Mouse (Mus musculus) brain, adult 10 weeks (tissue): ENCODE results near the gene Ahdc1. TPM values are rescaled to one million over a fixed set of nuclear protein-coding genes. Genes with fewer than 3 reads are reported as not detected.

Source experiments
- polyA plus RNA-seq: library from polyadenylated mRNA; stranded (reverse); fragments of 350-450 nt; fragmentation: Illumina TruSeq; extraction: RNeasy Lipid Tissue Mini Kit (QIAGEN cat#74804); gene quantifications from one replicate; pipeline ENCODE4 v1.2.3, GENCODE M21; 2015; ENCODE audit warnings: low read depth, low replicate concordance

The Ahdc1 gene
- 23.2 TPM for polyA plus RNA-seq

DNA sequence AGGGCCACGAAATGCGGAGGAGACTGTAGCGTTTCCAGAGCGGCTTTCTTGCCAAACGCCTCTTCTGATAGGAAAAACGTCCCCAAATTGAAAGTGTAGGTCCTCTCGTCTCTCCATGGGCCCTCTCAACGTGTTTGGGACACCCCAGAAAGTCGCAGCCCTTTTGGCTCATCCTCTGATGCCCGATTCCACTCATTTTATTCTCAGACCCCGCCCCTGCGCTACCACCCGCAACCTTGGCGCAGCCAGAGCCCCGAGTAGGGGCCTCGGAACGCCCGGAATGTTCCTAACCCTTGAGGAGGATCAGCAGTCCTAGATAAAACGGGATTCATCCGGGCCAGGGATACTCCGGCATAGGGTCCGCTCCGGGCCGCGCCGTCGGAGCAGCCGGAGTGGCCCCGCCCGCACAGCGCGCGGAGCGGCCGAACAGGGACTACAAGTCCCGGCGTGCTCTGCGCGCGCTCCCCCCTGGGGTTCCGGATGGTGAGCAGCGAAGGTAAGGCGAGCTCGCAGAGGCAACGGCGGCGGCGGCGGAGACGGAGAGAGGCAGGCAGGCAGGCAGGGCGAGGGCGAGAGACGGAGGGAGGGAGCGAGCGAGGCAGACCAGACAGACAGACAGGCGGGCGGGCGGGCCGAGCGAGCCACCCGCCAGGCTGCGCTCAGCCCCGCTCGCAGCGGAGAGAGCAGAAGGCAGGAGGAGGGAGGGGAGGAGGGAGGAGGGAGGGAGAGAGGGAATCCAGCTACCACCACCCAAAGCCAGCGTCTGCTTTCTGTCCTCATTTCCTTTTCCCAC, at the start of gene Ahdc1:
Gene Ahdc1, plus strand, starts transcription at position 233 of the 793 bp plus-strand sequence.

GRCm38 (mm10) chr4:132973814-132974398, 37.2 kb upstream of the Ahdc1 start, which contains the start of gene Fgr:
TSS of gene Fgr (plus strand) at chr4:132974095.

Other genes with a start within 250 kb of the Ahdc1 start
- gene Rpa2, start 242.9 kb upstream of the Ahdc1 start, polyA plus RNA-seq = 14.4 TPM
- gene Themis2, start 214.9 kb upstream of the Ahdc1 start, polyA plus RNA-seq = 1.3 TPM
- 57.5 TPM for gene Ppp1r8, start 168.1 kb upstream of the Ahdc1 start, polyA plus RNA-seq
- 127 TPM for gene Stx12, start 126.8 kb upstream of the Ahdc1 start, polyA plus RNA-seq
- gene Fam76a, start 88.7 kb upstream of the Ahdc1 start, polyA plus RNA-seq = 41.9 TPM
- 0.18 TPM for gene Fgr, start 37.2 kb upstream of the Ahdc1 start, polyA plus RNA-seq
- gene Wasf2, start 119.2 kb downstream of the Ahdc1 start, polyA plus RNA-seq = 9.5 TPM
- 7.2 TPM for gene Cd164l2, start 200.9 kb downstream of the Ahdc1 start, polyA plus RNA-seq
- gene Gpr3, start 201.3 kb downstream of the Ahdc1 start, polyA plus RNA-seq = 7.9 TPM
- gene Map3k6, start 229.6 kb downstream of the Ahdc1 start, polyA plus RNA-seq = 5.5 TPM